Mouse (Mus musculus): ENCODE data around the gene Pank1. TPM values are rescaled to one million over a fixed set of nuclear protein-coding genes. Genes with fewer than 3 reads are reported as not detected.

Pank1 gene
- polyA plus RNA-seq, 1 experiment from 2014 or later = 14.8 TPM

DNA sequence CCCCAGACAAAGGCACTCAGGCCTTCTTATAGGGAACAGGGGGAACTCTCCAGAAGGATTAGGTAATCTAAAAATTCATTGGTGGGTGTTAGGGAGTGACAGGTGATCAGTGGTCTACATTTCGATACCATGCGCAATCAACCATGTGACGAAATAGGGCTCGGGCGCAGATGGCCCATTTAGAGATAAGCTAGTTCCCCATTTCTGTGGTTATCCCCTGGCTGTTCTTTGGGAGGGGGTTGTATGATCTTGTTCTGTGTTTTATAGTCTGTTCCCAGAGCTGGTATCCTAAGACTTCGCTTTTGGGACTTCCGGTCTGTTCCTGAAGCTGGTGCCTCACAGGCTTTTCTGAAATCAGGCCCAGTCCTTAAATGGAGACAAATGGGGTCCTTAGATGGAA is 26.2 kb upstream of the Pank1 start:
- Histone ChIP-seq H3K9ac (ENCODE audit: low read length) (no peak overlapping the region), H3K4me3 (ENCODE audit: low read length) (no peak overlapping the region), H3K27me3 (ENCODE audit: control insufficient read depth, insufficient read depth, low read length) (no peaks in the 10 kb centered on the region), H3K4me2 (ENCODE audit: low read depth, low read length) (no peak overlapping the region), H3K9me3 (replicated peaks; ENCODE audit: control insufficient read depth, low read length) (peaks cover 2% of the 10 kb centered on the region; the same call in 1 of the 2 replicates), H3K4me1 (ENCODE audit: control insufficient read depth, insufficient read depth, low read length) (0 out of 2 replicates have a peak, but pooled peaks cover 2% of the 10 kb centered on the region), H3K36me3 (ENCODE audit: control insufficient read depth, insufficient read depth) (no peaks in the 10 kb centered on the region), H3K27ac (ENCODE audit: low read length) (no peak overlapping the region)
- 90% methylated on average over 7 of the region's 7 CpGs for WGBS
- ATAC-seq (replicated peaks; ENCODE audit: extremely low read depth, insufficient read depth, low FRiP score) = no peak

GRCm38 (mm10) chr19:34904032-34904431 is 24.8 kb upstream of the Pank1 start:
- no peak overlapping the region for H3K27ac ChIP-seq (ENCODE audit: low read length)
- no peak overlapping the region for H3K9ac ChIP-seq (ENCODE audit: low read length)
- H3K4me3 ChIP-seq (ENCODE audit: low read length) = no peak overlapping the region
- 0 out of 2 replicates have a peak, but pooled peaks cover 2% of the 10 kb centered on the region for H3K4me1 ChIP-seq (ENCODE audit: control insufficient read depth, insufficient read depth, low read length)
- no peak for ATAC-seq (replicated peaks; ENCODE audit: extremely low read depth, insufficient read depth, low FRiP score)
- peaks cover 2% of the 10 kb centered on the region; the same call in 1 of the 2 replicates for H3K9me3 ChIP-seq (replicated peaks; ENCODE audit: control insufficient read depth, low read length)
- no peaks in the 10 kb centered on the region for H3K27me3 ChIP-seq (ENCODE audit: control insufficient read depth, insufficient read depth, low read length)
- WGBS = 87% methylated on average over 5 of the region's 5 CpGs
- H3K36me3 ChIP-seq (ENCODE audit: control insufficient read depth, insufficient read depth) = no peaks in the 10 kb centered on the region
- H3K4me2 ChIP-seq (ENCODE audit: low read depth, low read length) = no peak overlapping the region

DNA sequence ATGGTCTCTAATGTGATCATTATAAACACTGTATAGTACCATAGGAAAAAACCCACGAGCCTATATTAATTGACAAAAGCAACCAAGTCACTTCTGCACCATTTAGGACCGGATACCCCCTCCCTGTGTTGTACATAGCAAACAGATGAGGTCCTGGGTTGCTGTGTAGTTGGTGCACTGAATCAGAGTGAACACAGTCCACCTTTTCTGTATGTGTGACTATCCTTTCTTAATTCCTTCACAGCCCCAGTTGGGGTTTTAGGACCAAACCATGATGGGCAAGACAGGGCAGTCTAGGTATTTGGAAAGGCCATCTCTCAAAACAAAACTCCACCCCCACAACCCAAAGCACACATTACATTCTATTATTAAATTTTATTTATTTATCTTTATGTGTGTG is 22.5 kb upstream of the Pank1 start:
- Histone ChIP-seq H3K4me2 (ENCODE audit: low read depth, low read length) (no peak overlapping the region), H3K27ac (ENCODE audit: low read length) (no peak overlapping the region), H3K36me3 (ENCODE audit: control insufficient read depth, insufficient read depth) (no peaks in the 10 kb centered on the region), H3K9me3 (replicated peaks; ENCODE audit: control insufficient read depth, low read length) (peaks cover 2% of the 10 kb centered on the region; the same call in 1 of the 2 replicates), H3K4me1 (ENCODE audit: control insufficient read depth, insufficient read depth, low read length) (0 out of 2 replicates have a peak, but pooled peaks cover 2% of the 10 kb centered on the region), H3K9ac (ENCODE audit: low read length) (no peak overlapping the region), H3K4me3 (ENCODE audit: low read length) (no peak overlapping the region), H3K27me3 (ENCODE audit: control insufficient read depth, insufficient read depth, low read length) (no peaks in the 10 kb centered on the region)
- ATAC-seq (replicated peaks; ENCODE audit: extremely low read depth, insufficient read depth, low FRiP score) = no peak
- WGBS = 87% methylated on average over 2 of the region's 2 CpGs

DNA sequence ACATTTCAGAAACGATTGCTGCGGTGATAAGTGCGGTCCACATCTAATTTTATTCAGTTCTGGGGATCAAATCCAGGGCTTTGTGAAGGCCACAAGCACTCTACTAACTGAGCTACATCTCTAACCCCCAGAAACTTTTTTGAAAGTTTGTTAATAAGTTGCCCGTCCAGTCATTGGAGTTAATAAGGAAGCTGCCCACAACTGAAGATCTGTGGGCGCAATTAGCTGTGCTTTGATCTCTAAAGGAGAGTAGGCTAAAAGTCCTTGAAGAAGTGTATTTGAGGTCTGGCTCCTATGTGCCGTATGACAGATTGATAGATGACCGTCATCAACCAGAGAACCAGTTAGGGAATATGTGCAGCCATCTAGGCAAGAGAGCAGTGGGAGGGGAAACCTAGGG is 22.0 kb upstream of the Pank1 start:
- WGBS = 87% methylated on average over 7 of the region's 7 CpGs
- Histone ChIP-seq H3K27ac (ENCODE audit: low read length) (no peak overlapping the region), H3K36me3 (ENCODE audit: control insufficient read depth, insufficient read depth) (no peaks in the 10 kb centered on the region), H3K4me3 (ENCODE audit: low read length) (no peak overlapping the region), H3K4me2 (ENCODE audit: low read depth, low read length) (no peak overlapping the region), H3K9ac (ENCODE audit: low read length) (no peak overlapping the region), H3K9me3 (replicated peaks; ENCODE audit: control insufficient read depth, low read length) (peaks cover 2% of the 10 kb centered on the region; the same call in 1 of the 2 replicates), H3K27me3 (ENCODE audit: control insufficient read depth, insufficient read depth, low read length) (no peaks in the 10 kb centered on the region), H3K4me1 (ENCODE audit: control insufficient read depth, insufficient read depth, low read length) (no peaks in the 10 kb centered on the region)
- ATAC-seq (replicated peaks; ENCODE audit: extremely low read depth, insufficient read depth, low FRiP score) = no peak

- Histone ChIP-seq H3K9me3 (replicated peaks; ENCODE audit: control insufficient read depth, low read length) (peaks cover 2% of the 10 kb centered on the region; the same call in 1 of the 2 replicates), H3K4me3 (ENCODE audit: low read length) (no peak overlapping the region), H3K9ac (ENCODE audit: low read length) (no peak overlapping the region), H3K27ac (ENCODE audit: low read length) (no peak overlapping the region), H3K4me2 (ENCODE audit: low read depth, low read length) (no peak overlapping the region), H3K36me3 (ENCODE audit: control insufficient read depth, insufficient read depth) (no peaks in the 10 kb centered on the region), H3K4me1 (ENCODE audit: control insufficient read depth, insufficient read depth, low read length) (no peaks in the 10 kb centered on the region), H3K27me3 (ENCODE audit: control insufficient read depth, insufficient read depth, low read length) (no peaks in the 10 kb centered on the region)
- WGBS = 68% methylated on average over 4 of the region's 4 CpGs
- no peak for ATAC-seq (replicated peaks; ENCODE audit: extremely low read depth, insufficient read depth, low FRiP score)
Measured at GRCm38 (mm10) chr19:34898941-34899340, 19.7 kb upstream of the Pank1 start.

DNA sequence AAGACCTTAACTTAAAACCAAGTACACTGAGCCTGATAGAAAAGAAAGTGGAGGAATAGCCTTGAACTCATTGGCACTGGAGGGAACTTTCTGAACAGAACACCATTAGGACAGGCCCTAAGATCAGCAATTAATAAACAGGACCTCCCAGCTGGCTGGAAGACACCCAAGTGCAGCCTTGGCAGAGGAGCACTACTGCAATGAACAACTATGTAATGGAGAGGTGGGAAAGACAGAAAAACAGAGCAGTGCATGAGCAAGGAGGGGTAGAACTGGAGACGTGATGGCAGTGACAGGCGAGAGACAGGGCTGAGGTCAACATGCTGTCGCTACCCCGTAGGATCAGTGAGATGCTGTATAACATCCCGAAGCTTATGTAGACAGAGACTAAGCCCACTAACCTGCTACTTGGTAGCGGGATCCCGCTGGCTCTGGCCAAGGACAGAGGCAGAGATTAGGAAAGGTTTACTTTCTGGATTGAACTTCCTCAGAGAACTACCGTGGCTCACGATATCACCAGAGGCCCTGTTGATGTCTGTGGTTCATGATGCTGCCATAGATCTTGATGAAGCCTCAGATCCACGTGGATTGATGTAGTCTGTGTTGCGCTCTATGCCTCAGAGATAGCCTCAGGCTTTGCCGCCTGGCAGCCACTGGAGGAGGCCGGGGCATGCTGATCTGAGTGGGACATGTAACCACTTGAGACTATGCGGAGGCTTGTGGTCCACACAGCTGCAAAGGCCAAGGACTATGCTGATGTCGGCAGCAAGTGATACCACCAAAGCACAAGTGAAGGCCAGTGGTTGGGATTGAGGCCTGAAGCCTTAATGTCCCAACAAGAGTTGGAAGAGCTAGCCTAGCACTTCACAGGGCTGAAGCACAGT is 18.1 kb upstream of the Pank1 start:
- H3K36me3 ChIP-seq (ENCODE audit: control insufficient read depth, insufficient read depth) = no peaks in the 10 kb centered on the region
- H3K9me3 ChIP-seq (replicated peaks; ENCODE audit: control insufficient read depth, low read length) = no peaks in the 10 kb centered on the region; the same call in 1 of the 2 replicates
- no peak overlapping the region for H3K27ac ChIP-seq (ENCODE audit: low read length)
- H3K4me2 ChIP-seq (ENCODE audit: low read depth, low read length) = no peak overlapping the region
- H3K4me1 ChIP-seq (ENCODE audit: control insufficient read depth, insufficient read depth, low read length) = no peaks in the 10 kb centered on the region
- H3K27me3 ChIP-seq (ENCODE audit: control insufficient read depth, insufficient read depth, low read length) = no peaks in the 10 kb centered on the region
- ATAC-seq (replicated peaks; ENCODE audit: extremely low read depth, insufficient read depth, low FRiP score) = no peak
- 83% methylated on average over 15 of the region's 15 CpGs for WGBS
- H3K4me3 ChIP-seq (ENCODE audit: low read length) = no peak overlapping the region
- no peak overlapping the region for H3K9ac ChIP-seq (ENCODE audit: low read length)

- no peaks in the 10 kb centered on the region for H3K27me3 ChIP-seq (ENCODE audit: control insufficient read depth, insufficient read depth, low read length)
- WGBS = 66% methylated on average over 4 of the region's 4 CpGs
- no peaks in the 10 kb centered on the region for H3K4me1 ChIP-seq (ENCODE audit: control insufficient read depth, insufficient read depth, low read length)
- no peak overlapping the region for H3K4me3 ChIP-seq (ENCODE audit: low read length)
- ATAC-seq (replicated peaks; ENCODE audit: extremely low read depth, insufficient read depth, low FRiP score) = no peak
- H3K9me3 ChIP-seq (replicated peaks; ENCODE audit: control insufficient read depth, low read length) = no peaks in the 10 kb centered on the region
- H3K4me2 ChIP-seq (ENCODE audit: low read depth, low read length) = no peak overlapping the region
- no peak overlapping the region for H3K27ac ChIP-seq (ENCODE audit: low read length)
- no peaks in the 10 kb centered on the region for H3K36me3 ChIP-seq (ENCODE audit: control insufficient read depth, insufficient read depth)
- no peak overlapping the region for H3K9ac ChIP-seq (ENCODE audit: low read length)
Measured at GRCm38 (mm10) chr19:34895082-34895481, 15.8 kb upstream of the Pank1 start.

- 60% methylated on average over 1 of the region's 1 CpGs for WGBS
- Histone ChIP-seq H3K36me3 (ENCODE audit: control insufficient read depth, insufficient read depth) (no peaks in the 10 kb centered on the region), H3K4me2 (ENCODE audit: low read depth, low read length) (no peak overlapping the region), H3K9ac (ENCODE audit: low read length) (no peak overlapping the region), H3K27ac (ENCODE audit: low read length) (no peak overlapping the region), H3K4me3 (ENCODE audit: low read length) (no peak overlapping the region), H3K4me1 (ENCODE audit: control insufficient read depth, insufficient read depth, low read length) (no peaks in the 10 kb centered on the region), H3K9me3 (replicated peaks; ENCODE audit: control insufficient read depth, low read length) (no peaks in the 10 kb centered on the region), H3K27me3 (ENCODE audit: control insufficient read depth, insufficient read depth, low read length) (no peaks in the 10 kb centered on the region)
- ATAC-seq (replicated peaks; ENCODE audit: extremely low read depth, insufficient read depth, low FRiP score) = no peak
Measured at GRCm38 (mm10) chr19:34891590-34891989, 12.3 kb upstream of the Pank1 start.

DNA sequence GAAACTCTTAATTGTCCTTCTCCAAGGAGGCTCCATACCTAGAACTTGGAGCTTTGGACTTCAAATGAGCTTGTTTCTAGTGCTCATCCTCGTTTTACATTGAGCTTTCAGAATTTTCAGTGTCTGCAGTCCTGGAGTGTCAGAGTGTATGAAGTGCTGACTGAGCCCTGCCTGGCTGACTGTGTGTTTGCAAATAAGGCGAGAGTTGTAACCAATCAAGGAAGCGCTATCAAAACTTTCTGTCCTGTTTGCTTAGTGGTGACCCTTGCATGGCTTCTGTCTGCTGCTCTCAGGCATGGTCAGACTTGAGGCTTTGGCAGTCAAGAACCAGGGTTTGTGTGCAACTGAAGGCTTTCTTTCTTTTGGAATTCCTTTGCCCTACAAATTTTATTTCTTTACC is 11.7 kb upstream of the Pank1 start:
- WGBS = 60% methylated on average over 3 of the region's 3 CpGs

More for the DNA sequence above, 11.7 kb upstream of the Pank1 start:
- Histone ChIP-seq H3K27me3 (ENCODE audit: control insufficient read depth, insufficient read depth, low read length) (no peaks in the 10 kb centered on the region), H3K4me2 (ENCODE audit: low read depth, low read length) (no peak overlapping the region), H3K9ac (ENCODE audit: low read length) (no peak overlapping the region), H3K36me3 (ENCODE audit: control insufficient read depth, insufficient read depth) (no peaks in the 10 kb centered on the region), H3K4me3 (ENCODE audit: low read length) (no peak overlapping the region), H3K4me1 (ENCODE audit: control insufficient read depth, insufficient read depth, low read length) (no peaks in the 10 kb centered on the region), H3K9me3 (replicated peaks; ENCODE audit: control insufficient read depth, low read length) (no peaks in the 10 kb centered on the region), H3K27ac (ENCODE audit: low read length) (no peak overlapping the region)
- no peak for ATAC-seq (replicated peaks; ENCODE audit: extremely low read depth, insufficient read depth, low FRiP score)

Data from heart, embryonic 16.5 days (tissue).